Mouse (Mus musculus): ENCODE measurements around the gene Wnt16. TPM values are rescaled to one million over a fixed set of nuclear protein-coding genes. Genes with fewer than 3 reads are reported as not detected.

Wnt16 gene
- polyA plus RNA-seq, 1 experiment from 2014 or later: not detected

- Histone ChIP-seq H3K9ac (replicated peaks) (no peak overlapping the region), H3K27ac (ENCODE audit: low read depth) (no peak overlapping the region), H3K4me3 (ENCODE audit: low read depth, low read length) (no peak overlapping the region), H3K4me2 (ENCODE audit: low read depth, low read length) (no peak overlapping the region), H3K4me1 (ENCODE audit: insufficient read depth) (0 out of 2 replicates have a peak, but pooled peaks cover 2% of the 10 kb centered on the region), H3K36me3 (replicated peaks; ENCODE audit: insufficient read depth, low read length) (peaks cover 6% of the 10 kb centered on the region; the same call in 1 of the 2 replicates), H3K27me3 (ENCODE audit: insufficient read depth, low read length) (no peaks in the 10 kb centered on the region), H3K9me3 (ENCODE audit: low read length) (no peaks in the 10 kb centered on the region)
- 74% methylated on average over 13 of the region's 13 CpGs for WGBS (ENCODE audit: insufficient replicate concordance)
- TF ChIP-seq EP300 (IDR thresholded peaks at IDR 0.05; ENCODE audit: low read depth): no peak
- no peak for TF ChIP-seq CTCF (IDR thresholded peaks at IDR 0.05; ENCODE audit: low read depth)
- ATAC-seq (no peak), DNase-seq (no peak)
These were observed 42.3 kb downstream of the Wnt16 start for GRCm38 (mm10) chr6:22330169-22330960.

GRCm38 (mm10) chr6:22332548-22332947 is 44.5 kb downstream of the Wnt16 start:
- TF ChIP-seq EP300 (IDR thresholded peaks at IDR 0.05; ENCODE audit: low read depth): no peak
- no peak for TF ChIP-seq CTCF (IDR thresholded peaks at IDR 0.05; ENCODE audit: low read depth)

GRCm38 (mm10) chr6:22339763-22340542 is 51.9 kb downstream of the Wnt16 start:
- H3K4me2 ChIP-seq (ENCODE audit: low read depth, low read length): peak overlapping the region; percentile 30; the same call in 1 of the 2 replicates
- TF ChIP-seq CTCF (IDR thresholded peaks at IDR 0.05; ENCODE audit: low read depth): no peak
- peak; percentile 60 for TF ChIP-seq EP300 (IDR thresholded peaks at IDR 0.05; ENCODE audit: low read depth)
- peaks cover 9% of the 10 kb centered on the region for H3K36me3 ChIP-seq (replicated peaks; ENCODE audit: insufficient read depth, low read length)
- H3K9ac ChIP-seq (replicated peaks): no peak overlapping the region
- H3K4me3 ChIP-seq (ENCODE audit: low read depth, low read length): no peak overlapping the region
- peak; percentile 28 for DNase-seq
- peak; percentile 87 for ATAC-seq
- peaks cover 23% of the 10 kb centered on the region for H3K4me1 ChIP-seq (ENCODE audit: insufficient read depth)
- peak overlapping the region; percentile 58 for H3K27ac ChIP-seq (ENCODE audit: low read depth)
- WGBS (ENCODE audit: insufficient replicate concordance): 58% methylated on average over 15 of the region's 15 CpGs
- H3K9me3 ChIP-seq (ENCODE audit: low read length): no peaks in the 10 kb centered on the region
- no peaks in the 10 kb centered on the region for H3K27me3 ChIP-seq (ENCODE audit: insufficient read depth, low read length)

More at GRCm38 (mm10) chr6:22332548-22332947, 44.5 kb downstream of the Wnt16 start:
- H3K27me3 ChIP-seq (ENCODE audit: insufficient read depth, low read length): no peaks in the 10 kb centered on the region
- no peaks in the 10 kb centered on the region for H3K9me3 ChIP-seq (ENCODE audit: low read length)
- WGBS (ENCODE audit: insufficient replicate concordance): 76% methylated on average over 2 of the region's 2 CpGs
- H3K9ac ChIP-seq (replicated peaks): no peak overlapping the region
- H3K36me3 ChIP-seq (replicated peaks; ENCODE audit: insufficient read depth, low read length): peaks cover 5% of the 10 kb centered on the region; the same call in 1 of the 2 replicates
- no peak overlapping the region for H3K4me3 ChIP-seq (ENCODE audit: low read depth, low read length)
- no peak overlapping the region for H3K4me2 ChIP-seq (ENCODE audit: low read depth, low read length)
- 0 out of 2 replicates have a peak, but pooled peaks cover 2% of the 10 kb centered on the region for H3K4me1 ChIP-seq (ENCODE audit: insufficient read depth)
- H3K27ac ChIP-seq (ENCODE audit: low read depth): no peak overlapping the region
- ATAC-seq: no peak
- DNase-seq: no peak

GRCm38 (mm10) chr6:22340779-22341178 is 52.8 kb downstream of the Wnt16 start:
- Histone ChIP-seq H3K27ac (ENCODE audit: low read depth) (peak overlapping the region; percentile 80), H3K9ac (replicated peaks) (no peak overlapping the region), H3K4me2 (ENCODE audit: low read depth, low read length) (0 out of 2 replicates have a peak overlapping the region, but pooled peaks have one; percentile 47), H3K4me3 (ENCODE audit: low read depth, low read length) (no peak overlapping the region), H3K4me1 (ENCODE audit: insufficient read depth) (peaks cover 28% of the 10 kb centered on the region), H3K9me3 (ENCODE audit: low read length) (no peaks in the 10 kb centered on the region), H3K36me3 (replicated peaks; ENCODE audit: insufficient read depth, low read length) (peaks cover 9% of the 10 kb centered on the region), H3K27me3 (ENCODE audit: insufficient read depth, low read length) (no peaks in the 10 kb centered on the region)
- TF ChIP-seq CTCF (IDR thresholded peaks at IDR 0.05; ENCODE audit: low read depth) (no peak), EP300 (IDR thresholded peaks at IDR 0.05; ENCODE audit: low read depth) (no peak)
- DNase-seq (no peak), ATAC-seq (no peak)
- WGBS (ENCODE audit: insufficient replicate concordance): 88% methylated on average over 14 of the region's 14 CpGs

- peak overlapping the region; percentile 89 for H3K27ac ChIP-seq (ENCODE audit: low read depth)
- DNase-seq: no peak
- H3K4me1 ChIP-seq (ENCODE audit: insufficient read depth): peaks cover 46% of the 10 kb centered on the region
- TF ChIP-seq EP300 (IDR thresholded peaks at IDR 0.05; ENCODE audit: low read depth): no peak
- no peak for TF ChIP-seq CTCF (IDR thresholded peaks at IDR 0.05; ENCODE audit: low read depth)
- H3K4me2 ChIP-seq (ENCODE audit: low read depth, low read length): peak overlapping the region; percentile 29
- H3K27me3 ChIP-seq (ENCODE audit: insufficient read depth, low read length): no peaks in the 10 kb centered on the region
- peak; percentile 53 for ATAC-seq
- no peak overlapping the region for H3K9ac ChIP-seq (replicated peaks)
- H3K4me3 ChIP-seq (ENCODE audit: low read depth, low read length): peak overlapping the region; percentile 9; the same call in 1 of the 2 replicates
- H3K9me3 ChIP-seq (ENCODE audit: low read length): no peaks in the 10 kb centered on the region
- WGBS (ENCODE audit: insufficient replicate concordance): 52% methylated on average over 3 of the region's 3 CpGs
- peaks cover 5% of the 10 kb centered on the region; the same call in 1 of the 2 replicates for H3K36me3 ChIP-seq (replicated peaks; ENCODE audit: insufficient read depth, low read length)
These were observed 55.3 kb downstream of the Wnt16 start for GRCm38 (mm10) chr6:22343292-22343691.

- TF ChIP-seq CTCF (IDR thresholded peaks at IDR 0.05; ENCODE audit: low read depth): no peak
- no peak for TF ChIP-seq EP300 (IDR thresholded peaks at IDR 0.05; ENCODE audit: low read depth)
- peak overlapping the region; percentile 89 for H3K27ac ChIP-seq (ENCODE audit: low read depth)
- no peak overlapping the region for H3K9ac ChIP-seq (replicated peaks)
- H3K27me3 ChIP-seq (ENCODE audit: insufficient read depth, low read length): no peaks in the 10 kb centered on the region
- H3K4me3 ChIP-seq (ENCODE audit: low read depth, low read length): no peak overlapping the region
- peak; percentile 74 for ATAC-seq
- DNase-seq: no peak
- 68% methylated on average over 6 of the region's 6 CpGs for WGBS (ENCODE audit: insufficient replicate concordance)
- peaks cover 48% of the 10 kb centered on the region for H3K4me1 ChIP-seq (ENCODE audit: insufficient read depth)
- H3K4me2 ChIP-seq (ENCODE audit: low read depth, low read length): peak overlapping the region; percentile 45
- peaks cover 2% of the 10 kb centered on the region; the same call in 1 of the 2 replicates for H3K36me3 ChIP-seq (replicated peaks; ENCODE audit: insufficient read depth, low read length)
- H3K9me3 ChIP-seq (ENCODE audit: low read length): no peaks in the 10 kb centered on the region
These were observed 55.7 kb downstream of the Wnt16 start for GRCm38 (mm10) chr6:22343706-22344105.
